26 mouse cellular contexts compared by ENCODE assay signal in the genomic region with DNA sequence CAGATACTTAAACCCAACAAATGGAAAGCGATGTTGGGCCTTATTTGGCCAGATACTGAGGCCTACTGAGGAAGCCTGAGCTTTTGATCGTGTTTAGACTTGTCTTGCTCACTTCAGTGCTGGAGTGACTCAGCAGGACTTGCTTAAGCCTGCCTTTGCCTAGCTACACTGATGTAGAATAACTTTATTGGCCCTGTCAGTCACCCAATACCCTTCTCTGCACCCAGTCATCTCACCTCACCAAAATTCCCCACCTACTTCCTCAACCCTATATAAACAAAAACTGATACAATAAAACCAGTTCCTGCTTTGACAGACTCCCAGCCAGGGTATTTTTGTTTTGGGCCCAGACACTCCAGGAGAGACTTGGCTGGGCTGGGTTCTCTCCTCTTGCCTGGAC. TPM values are rescaled to one million over a fixed set of nuclear protein-coding genes. Genes with fewer than 3 reads are reported as not detected.
DNase-seq lines count a peak whose midpoint lies in the region; ATAC-seq and TF ChIP-seq lines count a peak whose summit lies in the region.
"Had no signal": no experiment of that assay in that cellular context is flagged by ENCODE, and none has a peak within 500 bp of the region (broad histone marks: within the 10 kb centered on the region; RNA-seq: fewer than 3 reads in every experiment).

No protein-coding gene starts in this region.

- H3K4me3 ChIP-seq in CH12.LX (replicated peaks in 1 of 3; ENCODE audit: low read depth in 2 of 3, low read length in 2 of 3, poor library complexity in 1 of 3) (no peak overlapping the region), MEL (ENCODE audit: control insufficient read depth in 1 of 2, insufficient read depth in 1 of 2, low read depth in 2 of 2, low read length in 2 of 2) (no peak overlapping the region)
- no peak overlapping the region for H3K4me3 ChIP-seq in heart, embryonic 11.5 days (ENCODE audit: low read depth, low read length)
- H3K4me3 ChIP-seq: embryonic facial prominence, embryonic 12.5 days; forebrain, embryonic 10.5 days; forebrain, embryonic 13.5 days; heart, embryonic 13.5 days had no signal

- no peak for TF ChIP-seq RAD21 in CH12.LX (IDR thresholded peaks at IDR 0.05; ENCODE audit: low read depth, low read length)
- TF ChIP-seq RAD21 in MEL (IDR thresholded peaks at IDR 0.05; ENCODE audit: low read depth, low read length) = no peak

- no peak for ATAC-seq in heart, embryonic 11.5 days (replicated peaks; ENCODE audit: insufficient number of reproducible peaks, low FRiP score, low TSS enrichment)
- ATAC-seq: forebrain, embryonic 13.5 days; forebrain, embryonic 16.5 days; hindbrain, postnatal 0 days; inflammation-experienced regulatory T-cells, adult 6 months; intestine, embryonic 16.5 days; Patski had no signal

- no peak for TF ChIP-seq CTCF in CH12.LX (conservative IDR thresholded peaks at IDR 0.05 in 1 of 2, IDR thresholded peaks at IDR 0.05 in 1 of 2; ENCODE audit: low read depth in 2 of 2, low read length in 2 of 2)
- TF ChIP-seq CTCF in MEL (IDR thresholded peaks at IDR 0.05 in 2 of 3, conservative IDR thresholded peaks at IDR 0.05 in 1 of 3; ENCODE audit: control insufficient read depth in 1 of 3, insufficient read depth in 1 of 3, low read depth in 2 of 3, low read length in 3 of 3, poor library complexity in 1 of 3, severe bottlenecking in 1 of 3) = no peak

- H3K4me1 ChIP-seq in CH12.LX (ENCODE audit: control insufficient read depth in 1 of 2, insufficient read depth in 2 of 2) (peaks cover 0 to 4% of the 10 kb centered on the region in 2 experiments; a peak in 1 of 4 replicates), MEL (ENCODE audit: control insufficient read depth in 1 of 2, insufficient read depth in 2 of 2, low read length in 2 of 2) (no peaks in the 10 kb centered on the region)
- no peaks in the 10 kb centered on the region for H3K4me1 ChIP-seq in heart, embryonic 11.5 days (ENCODE audit: control insufficient read depth, insufficient read depth, low read length)
- H3K4me1 ChIP-seq: embryonic facial prominence, embryonic 12.5 days; forebrain, embryonic 10.5 days; forebrain, embryonic 13.5 days; heart, embryonic 13.5 days had no signal

- no peak overlapping the region for H3K4me2 ChIP-seq in CH12.LX (ENCODE audit: insufficient read depth, low read depth, poor library complexity, severe bottlenecking)
- no peak overlapping the region for H3K4me2 ChIP-seq in heart, embryonic 11.5 days
- H3K4me2 ChIP-seq: embryonic facial prominence, embryonic 12.5 days; forebrain, embryonic 13.5 days; heart, embryonic 13.5 days; hindbrain, embryonic 14.5 days had no signal

- peak; percentile 23 for DNase-seq in urinary bladder, postnatal 14 days (ENCODE audit: low spot score)
- no peak for DNase-seq in urinary bladder, adult 2 months (ENCODE audit: low spot score)
- peak; percentile 36 for DNase-seq in CH12.LX (ENCODE audit: extremely low read depth)
- peak; percentile 54 for DNase-seq in MEL (ENCODE audit: low read depth, low spot score)
- no peak for DNase-seq in gastrocnemius, postnatal 25 days
- DNase-seq: adrenal gland, postnatal 10 days; adrenal gland, postnatal 36 days; cerebellum, adult 18-20 months; cerebellum, adult 9-10 months; gastrocnemius, postnatal 10 days; heart, adult 11 months; heart, postnatal 14 days; heart, postnatal 4 days had no signal

- dilution Hi-C loops in CH12.LX (cut with MboI; ENCODE audit: extremely low pct_ligation_motif_present, extremely low pct_unique_long_range_greater_than_20kb, low sequenced_read_pairs) = no loop called here

- TF ChIP-seq POLR2A in CH12.LX (IDR thresholded peaks at IDR 0.05; ENCODE audit: low read depth, low read length) = no peak
- no peak for TF ChIP-seq POLR2A in MEL (IDR thresholded peaks at IDR 0.05; ENCODE audit: control insufficient read depth in 1 of 2, insufficient read depth in 1 of 2, low read depth in 1 of 2, low read length in 2 of 2, poor library complexity in 1 of 2)

- no peaks in the 10 kb centered on the region for H3K36me3 ChIP-seq in CH12.LX (replicated peaks in 1 of 2; ENCODE audit: control insufficient read depth in 1 of 2, insufficient read depth in 1 of 2, low read length in 1 of 2)
- peaks cover 0 to 2% of the 10 kb centered on the region in 2 experiments; a peak in 2 of 4 replicates for H3K36me3 ChIP-seq in MEL (ENCODE audit: control insufficient read depth in 1 of 2, insufficient read depth in 2 of 2, low read length in 2 of 2)
- H3K36me3 ChIP-seq in heart, embryonic 11.5 days (ENCODE audit: control insufficient read depth, insufficient read depth, low read length) = no peaks in the 10 kb centered on the region
- H3K36me3 ChIP-seq: embryonic facial prominence, embryonic 12.5 days; forebrain, embryonic 10.5 days; heart, embryonic 13.5 days had no signal

- H3K27ac ChIP-seq in CH12.LX (ENCODE audit: insufficient read depth, low read depth) (no peak overlapping the region), MEL (ENCODE audit: control insufficient read depth, low read depth, low read length) (no peak overlapping the region)
- H3K27ac ChIP-seq in heart, embryonic 11.5 days (ENCODE audit: low read depth, low read length) = no peak overlapping the region
- H3K27ac ChIP-seq: embryonic facial prominence, embryonic 12.5 days; forebrain, embryonic 10.5 days; forebrain, embryonic 13.5 days; heart, embryonic 13.5 days; hindbrain, embryonic 14.5 days; hindbrain, postnatal 0 days had no signal

- H3K9ac ChIP-seq in CH12.LX (ENCODE audit: insufficient read depth, low read depth) = no peak overlapping the region
- no peak overlapping the region for H3K9ac ChIP-seq in MEL (ENCODE audit: control insufficient read depth, low read depth, low read length, poor library complexity, severe bottlenecking)
- H3K9ac ChIP-seq in heart, embryonic 11.5 days (ENCODE audit: low read depth, low read length) = no peak overlapping the region
- H3K9ac ChIP-seq: embryonic facial prominence, embryonic 12.5 days; forebrain, embryonic 13.5 days; heart, embryonic 13.5 days; hindbrain, embryonic 14.5 days had no signal

- H3K27me3 ChIP-seq in CH12.LX (replicated peaks) (no peaks in the 10 kb centered on the region), MEL (ENCODE audit: control insufficient read depth in 1 of 2, insufficient read depth in 2 of 2, low read length in 2 of 2) (no peaks in the 10 kb centered on the region)
- H3K27me3 ChIP-seq in heart, embryonic 11.5 days (ENCODE audit: control insufficient read depth, insufficient read depth, low read length) = no peaks in the 10 kb centered on the region
- H3K27me3 ChIP-seq: embryonic facial prominence, embryonic 12.5 days; forebrain, embryonic 13.5 days; heart, embryonic 13.5 days; Patski had no signal

- H3K79me2 ChIP-seq in CH12.LX (replicated peaks; ENCODE audit: control insufficient read depth, extremely low read depth, insufficient read depth, poor library complexity, severe bottlenecking) (no peaks in the 10 kb centered on the region), MEL (ENCODE audit: control insufficient read depth, insufficient read depth, low read length, poor library complexity) (no peaks in the 10 kb centered on the region)

- TF ChIP-seq EP300 in CH12.LX (IDR thresholded peaks at IDR 0.05; ENCODE audit: low read length) (no peak), MEL (IDR thresholded peaks at IDR 0.05; ENCODE audit: low read depth in 1 of 2, low read length in 2 of 2) (no peak)

- H3K9me3 ChIP-seq in CH12.LX (replicated peaks; ENCODE audit: low read length) = peaks cover 25% of the 10 kb centered on the region
- H3K9me3 ChIP-seq in MEL (replicated peaks; ENCODE audit: insufficient read depth, low read length) = no peaks in the 10 kb centered on the region
- H3K9me3 ChIP-seq in heart, embryonic 11.5 days (replicated peaks; ENCODE audit: control insufficient read depth, low read length) = no peaks in the 10 kb centered on the region
- H3K9me3 ChIP-seq: embryonic facial prominence, embryonic 12.5 days; forebrain, embryonic 10.5 days; forebrain, embryonic 13.5 days; heart, embryonic 13.5 days had no signal

- 43% methylated on average over 2 of the region's 2 CpGs for WGBS in heart, embryonic 11.5 days (ENCODE audit: insufficient replicate concordance)

- in situ Hi-C loops in CH12.LX (cut with MboI; ENCODE audit: low pct_ligation_motif_present, low pct_unique_long_range_greater_than_20kb, low sequenced_read_pairs) = no loop called here

TF ChIP-seq in CH12.LX, 34 proteins besides CTCF, POLR2A, EP300 and RAD21:
- TF ChIP-seq RCOR1 (conservative IDR thresholded peaks at IDR 0.05; ENCODE audit: low read depth, low read length) = no peak
- TF ChIP-seq TBP (conservative IDR thresholded peaks at IDR 0.05; ENCODE audit: low read depth, low read length) = no peak
- no peak for TF ChIP-seq JUN (IDR thresholded peaks at IDR 0.05; ENCODE audit: insufficient read depth, low read depth, low read length)

TF ChIP-seq in MEL, 35 proteins besides CTCF, POLR2A, EP300 and RAD21:
- 0 out of 2 replicates have a peak, but pooled peaks have one; percentile 12 for TF ChIP-seq TBP (IDR thresholded peaks at IDR 0.05; ENCODE audit: low read depth, low read length)
- no peak for TF ChIP-seq MXI1 (IDR thresholded peaks at IDR 0.05; ENCODE audit: low read depth, low read length)

RNA-seq across cellular contexts. Expression of a gene that starts 12.7 kb away (rescaled TPM):
- 0.01 TPM in 2 replicates for polyA plus RNA-seq in urinary bladder, adult 2 months (2012; rRNA removed)
- total RNA-seq in CH12.LX (2012; rRNA removed) (not detected in 2 replicates), CH12.LX (2014; rRNA removed) (0.05 and 0.13 TPM in 2 replicates), MEL (2012; rRNA removed) (not detected in 2 replicates)
- polyA plus RNA-seq in CH12.LX (2012; ENCODE audit: insufficient read length, low read depth) (0.16 and 0.20 TPM in 2 replicates), MEL (2012; ENCODE audit: insufficient read depth in 1 of 2, insufficient read length in 2 of 2, low read depth in 1 of 2, low replicate concordance in 2 of 2, missing spikeins in 1 of 2) (not detected)
- 0.04 and 0.07 TPM in 2 replicates for polyA plus RNA-seq in heart, embryonic 11.5 days (2014; fragmentation: Nextera tagmentation; extraction: Ambion mirVana)
- total RNA-seq in gastrocnemius, postnatal 25 days (2021) = not detected
- total RNA-seq: gastrocnemius, adult 18-20 months; heart, adult 8-10 months; heart, postnatal 14 days had no signal
- polyA plus RNA-seq: inflammation-experienced regulatory T-cells, adult 6 months; Patski had no signal

Comparison
In these comparisons a context has a peak if more than half of its experiments do, and no peak if none do; other contexts are left out.
1. DNase-seq: peak in urinary bladder, postnatal 14 days (single experiment), CH12.LX (single experiment) and MEL (single experiment); none in urinary bladder, adult 2 months (single experiment) and gastrocnemius, postnatal 25 days (single experiment).